Mouse (Mus musculus): ENCODE measurements around the gene B3gnt9. TPM values are rescaled to one million over a fixed set of nuclear protein-coding genes. Genes with fewer than 3 reads are reported as not detected.

The B3gnt9 gene
- polyA plus RNA-seq, 1 experiment from 2014 or later, result 5.6 TPM

DNA sequence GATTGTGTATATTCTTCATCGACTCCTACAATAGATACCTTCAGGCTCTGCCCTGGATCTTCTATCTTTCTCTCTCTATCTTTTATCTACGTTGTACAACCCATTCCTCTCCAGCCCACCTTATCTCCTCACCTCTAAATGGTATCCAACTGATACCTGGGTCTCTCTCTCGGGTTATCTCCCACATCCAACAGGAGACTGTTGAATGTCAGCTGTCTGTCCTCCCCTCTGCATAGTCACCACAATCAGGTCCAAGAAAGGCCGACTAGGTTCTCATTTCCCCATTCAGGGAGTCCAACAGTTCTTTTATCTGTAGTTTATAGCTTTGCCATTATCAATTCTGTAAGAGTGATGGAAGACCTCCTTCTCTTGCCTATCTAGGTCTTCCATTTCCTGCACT lies 27.3 kb upstream of the B3gnt9 start:
- no peak for DNase-seq (ENCODE audit: low spot score)

DNA sequence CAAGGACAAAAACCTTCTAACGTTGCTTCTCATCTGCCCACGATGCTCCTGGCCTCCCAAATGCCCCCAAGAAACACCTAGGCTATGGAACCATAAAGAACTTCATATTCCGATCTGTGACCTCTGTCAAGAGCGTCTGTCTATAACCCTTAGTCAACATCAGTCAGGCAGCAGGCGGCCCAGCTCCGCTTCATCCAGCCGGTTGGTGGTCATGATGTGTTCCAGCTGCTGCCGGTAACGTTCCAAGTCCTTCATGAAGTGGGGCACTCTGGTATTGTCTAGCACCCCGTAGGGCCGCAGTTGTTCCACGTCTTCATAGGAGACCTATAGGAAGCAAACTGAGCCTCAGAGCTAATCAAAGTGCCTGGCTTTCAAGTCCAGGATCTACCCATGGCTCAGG lies 26.9 kb upstream of the B3gnt9 start:
- no peak for DNase-seq (ENCODE audit: low spot score)

DNA sequence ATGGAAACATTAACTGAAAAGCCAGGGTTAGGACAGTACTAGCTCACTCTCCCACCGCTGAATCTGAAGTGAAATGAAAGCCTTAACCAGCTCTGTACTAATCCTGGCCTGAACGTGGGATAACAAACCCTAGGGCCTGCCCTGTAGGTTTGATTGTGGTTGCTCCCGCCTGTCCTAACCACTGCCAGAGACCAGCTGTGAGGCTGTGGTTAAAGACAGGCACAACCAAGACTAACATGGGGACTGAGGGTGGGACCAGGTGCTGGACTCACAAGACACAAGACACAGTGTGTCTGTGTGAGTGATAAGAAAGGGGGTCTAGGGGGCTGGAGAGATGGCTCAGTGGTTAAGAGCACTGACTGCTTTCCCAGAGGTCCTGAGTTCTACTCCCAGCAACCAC lies 25.6 kb upstream of the B3gnt9 start:
- no peak for DNase-seq (ENCODE audit: low spot score)

DNA sequence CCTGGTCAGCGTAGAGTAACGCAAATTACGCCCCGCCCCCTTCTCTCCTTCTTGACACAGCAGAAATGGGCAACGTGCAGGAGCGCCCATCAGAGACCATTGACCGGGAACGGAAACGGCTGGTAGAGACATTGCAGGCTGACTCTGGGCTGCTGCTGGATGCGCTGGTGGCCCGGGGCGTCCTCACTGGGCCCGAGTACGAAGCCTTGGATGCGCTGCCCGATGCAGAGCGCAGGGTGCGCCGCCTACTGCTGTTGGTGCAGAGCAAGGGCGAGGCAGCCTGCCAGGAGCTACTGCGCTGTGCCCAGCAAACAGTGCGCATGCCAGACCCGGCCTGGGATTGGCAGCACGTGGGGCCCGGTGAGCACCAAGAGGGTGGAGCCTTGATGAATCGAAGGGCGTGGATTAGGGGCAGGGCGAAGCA lies 24.0 kb upstream of the B3gnt9 start:
- no peak for DNase-seq (ENCODE audit: low spot score)

DNA sequence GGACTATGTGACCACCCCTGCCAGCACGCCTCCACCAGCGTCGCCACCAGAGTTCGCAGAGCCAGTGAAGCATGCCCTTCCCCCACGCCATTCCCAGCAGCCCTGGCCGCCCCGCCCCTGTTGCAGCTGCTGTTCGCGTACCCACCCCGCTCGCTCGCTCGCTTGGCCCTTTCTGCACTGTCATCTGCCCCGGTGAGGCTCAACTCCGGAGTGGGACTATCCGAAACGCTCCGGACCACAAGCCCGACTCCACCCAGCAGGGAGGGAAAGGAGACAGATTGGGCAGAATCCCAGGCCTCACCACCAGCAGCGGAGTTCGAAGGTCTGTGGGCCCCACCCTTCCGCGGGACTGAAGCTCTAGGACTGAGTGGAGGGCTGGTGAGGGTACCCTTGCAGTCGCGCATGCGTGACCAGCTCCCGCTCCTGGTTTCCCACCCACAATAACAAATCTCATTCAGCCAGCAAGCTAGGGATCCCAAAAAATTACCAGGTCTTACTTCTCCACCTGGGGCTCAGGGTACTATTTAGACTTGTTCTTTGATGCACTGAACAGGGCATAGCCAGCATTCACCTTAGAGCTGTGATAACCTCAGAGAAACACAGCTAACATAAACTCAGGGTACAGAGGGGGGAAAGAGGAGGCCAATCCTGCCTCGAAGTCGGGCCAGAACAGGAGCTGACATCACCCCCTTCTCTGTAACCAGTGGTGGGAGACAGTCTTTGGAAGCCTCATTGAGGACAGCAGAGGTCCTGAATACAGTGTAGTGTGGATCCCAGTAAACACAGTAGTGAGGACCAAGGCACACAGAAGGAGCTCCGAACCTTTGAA lies 21.6 kb upstream of the B3gnt9 start:
- DNase-seq (ENCODE audit: low spot score), result peak; percentile 32

DNA sequence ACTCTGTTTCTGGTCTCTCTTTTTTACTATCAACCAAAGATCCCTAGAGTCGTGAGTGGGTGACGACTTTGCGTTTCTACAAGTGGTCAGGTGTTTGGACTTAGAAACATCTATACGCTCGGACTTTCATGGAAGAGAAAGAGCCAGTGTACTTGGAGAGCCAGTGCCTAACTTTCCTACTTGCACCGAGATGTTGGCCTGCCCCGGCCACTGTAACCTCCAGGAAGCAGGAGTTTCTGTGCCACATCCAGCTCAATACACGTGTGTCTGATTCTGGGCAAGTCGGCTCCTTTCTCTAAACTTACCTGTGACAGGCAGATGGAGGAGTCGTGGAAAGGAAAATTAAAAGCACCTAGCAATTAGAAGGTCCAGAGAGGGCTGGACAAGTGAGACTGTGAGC lies 20.9 kb upstream of the B3gnt9 start, which contains the start of gene Nol3:
Nol3 (plus strand) TSS at position 301 of the 400 bp plus-strand sequence.
- DNase-seq (ENCODE audit: low spot score), result no peak

DNA sequence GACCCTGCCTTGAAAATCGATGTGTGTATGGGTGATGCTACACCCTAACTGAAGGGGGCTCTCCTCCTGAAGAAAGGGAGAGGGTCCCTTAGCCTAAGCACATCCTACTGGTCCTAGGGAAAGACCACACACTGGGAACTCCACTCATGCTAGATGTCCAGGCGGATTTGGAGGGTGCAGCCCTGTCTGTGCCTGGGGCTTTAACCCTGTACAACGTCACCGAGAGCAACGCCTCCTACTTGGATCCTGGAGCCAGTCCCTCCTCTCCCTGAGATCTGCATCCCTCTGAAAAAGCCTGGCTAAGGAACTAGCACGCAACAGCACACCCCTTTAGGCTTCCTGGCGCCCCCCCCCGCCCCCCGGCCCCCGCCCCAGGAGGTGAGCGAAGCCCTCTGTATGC lies 20.4 kb upstream of the B3gnt9 start:
- no peak for DNase-seq (ENCODE audit: low spot score)

DNA sequence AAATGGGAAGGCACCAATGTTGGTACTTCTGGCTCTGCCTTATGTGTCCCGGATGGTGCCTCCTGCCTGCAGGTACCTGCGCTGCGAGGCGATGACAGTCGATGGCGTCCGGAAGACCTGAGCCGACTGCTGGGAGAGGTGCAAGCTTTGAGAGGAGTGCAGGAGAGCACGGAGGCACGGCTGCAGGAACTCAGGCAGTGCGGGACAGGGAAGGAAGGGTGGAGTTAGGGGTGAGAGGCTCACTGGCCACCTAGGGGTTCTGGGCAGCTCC lies 15.9 kb upstream of the B3gnt9 start:
- no peak for DNase-seq (ENCODE audit: low spot score)

DNA sequence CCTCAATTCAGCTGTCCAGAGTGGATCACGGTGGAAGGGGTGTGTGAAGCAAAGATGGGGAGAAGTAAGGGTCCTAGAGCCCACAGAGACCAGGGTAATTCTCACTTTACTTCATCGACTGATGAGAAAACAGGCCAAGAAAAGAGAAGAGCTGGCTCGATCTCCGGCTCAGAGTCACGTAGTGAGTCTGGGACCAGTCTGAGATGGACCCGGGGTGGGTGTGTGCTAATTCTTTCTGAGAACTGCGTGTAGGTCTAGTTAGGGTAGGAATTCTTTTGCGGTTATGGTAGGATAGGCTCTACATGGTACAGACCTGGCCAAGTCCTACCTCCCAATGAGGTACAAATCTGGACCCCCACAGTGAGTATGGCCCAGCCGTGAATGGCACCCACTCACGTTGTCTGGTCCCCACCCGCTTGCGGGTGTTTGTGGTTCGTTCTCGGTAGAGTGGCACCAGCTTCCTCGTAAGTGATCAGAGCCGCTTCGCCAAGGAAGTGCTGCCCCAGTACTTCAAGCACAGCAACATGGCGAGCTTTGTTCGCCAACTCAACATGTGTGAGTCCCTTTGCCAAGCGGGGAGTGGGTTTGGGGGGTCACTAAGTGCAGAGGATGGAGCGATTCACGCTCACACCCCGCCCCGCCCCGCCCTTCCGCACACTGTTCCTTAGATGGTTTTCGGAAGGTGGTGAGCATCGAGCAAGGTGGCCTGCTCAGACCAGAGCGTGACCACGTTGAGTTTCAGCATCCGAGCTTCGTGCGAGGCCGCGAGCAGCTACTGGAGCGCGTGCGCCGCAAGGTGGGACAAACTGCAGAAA lies 15.4 kb upstream of the B3gnt9 start:
- no peak for DNase-seq (ENCODE audit: low spot score)

DNA sequence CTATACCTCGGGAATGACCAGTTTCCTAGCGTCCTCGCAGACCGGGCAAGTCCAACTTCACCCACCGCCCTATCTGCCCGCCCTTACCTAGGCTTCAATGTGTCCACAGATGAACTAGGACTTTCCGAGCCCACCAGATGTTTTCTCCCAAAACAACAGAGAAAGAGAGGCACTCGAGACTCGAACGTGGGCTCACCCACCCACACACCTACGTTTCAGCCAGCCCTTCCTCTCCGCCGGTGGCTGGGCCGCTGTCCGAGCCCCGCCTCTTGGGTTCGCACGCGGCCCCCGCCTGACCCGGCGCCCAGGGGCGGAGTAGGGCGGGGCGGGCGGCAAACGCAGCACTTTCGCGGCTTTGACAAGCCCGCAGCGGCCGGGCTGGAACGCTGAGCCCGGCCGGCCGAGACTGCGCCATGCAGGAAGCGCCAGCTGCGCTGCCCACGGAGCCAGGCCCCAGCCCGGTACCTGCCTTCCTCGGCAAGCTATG lies 14.6 kb upstream of the B3gnt9 start, which contains the start of gene Hsf4:
Hsf4 (plus strand) TSS at position 341 of the 487 bp plus-strand sequence.
- no peak for DNase-seq (ENCODE audit: low spot score)

DNA sequence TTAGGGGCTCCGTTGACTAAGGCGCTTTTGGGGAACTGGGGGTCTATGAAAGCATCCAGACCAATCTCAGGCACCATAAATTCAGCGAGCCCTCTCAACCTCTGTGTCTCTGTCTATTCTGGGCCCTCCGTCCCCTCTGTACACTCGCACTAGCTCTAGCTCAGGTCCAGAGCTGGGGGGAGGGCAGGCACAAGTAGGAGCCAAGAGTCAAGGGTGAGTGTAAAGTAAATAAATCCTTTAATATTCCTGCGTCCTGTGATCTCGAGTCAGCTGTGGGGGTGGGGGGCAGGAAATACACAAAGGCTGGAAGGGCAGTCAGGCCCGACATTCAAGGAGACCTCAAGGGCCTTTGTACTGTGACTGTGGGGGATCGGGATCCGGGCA lies 14.1 kb upstream of the B3gnt9 start:
- DNase-seq (ENCODE audit: low spot score), result no peak

DNA sequence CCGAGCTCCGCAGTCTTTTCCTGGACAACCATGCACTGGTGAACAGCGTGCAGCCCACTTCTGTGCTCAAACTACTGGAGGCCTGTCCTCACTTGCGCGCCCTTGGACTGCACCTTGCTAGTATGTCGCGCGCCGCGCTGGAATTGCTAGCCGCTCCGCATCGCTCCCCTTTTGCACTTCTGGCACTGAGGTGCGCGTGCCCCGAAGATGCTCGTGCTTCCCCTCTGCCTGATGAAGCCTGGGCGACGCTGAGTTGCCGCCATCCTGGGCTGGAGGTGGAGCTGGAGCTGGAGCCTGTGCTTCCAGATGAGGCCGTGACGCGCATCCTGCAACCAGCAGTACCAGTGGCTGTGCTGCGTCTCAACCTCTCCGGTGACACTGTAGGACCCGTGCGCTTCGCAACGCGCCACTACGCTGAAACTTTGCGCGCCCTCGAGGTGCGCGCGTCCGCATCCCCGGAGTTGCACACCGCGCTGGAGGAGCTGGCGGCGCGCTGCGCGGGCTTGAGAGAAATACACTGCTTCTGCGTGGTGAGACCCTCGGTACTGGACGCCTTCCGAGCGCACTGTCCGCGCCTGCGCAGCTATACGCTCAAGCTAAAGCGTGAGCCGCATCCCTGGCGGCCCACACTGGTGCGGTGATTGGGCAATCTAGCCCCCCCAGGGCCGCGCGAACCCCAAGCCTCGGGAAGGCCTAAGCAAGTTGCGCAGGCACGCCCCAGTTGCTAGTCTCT lies 13.6 kb upstream of the B3gnt9 start:
- no peak for DNase-seq (ENCODE audit: low spot score)

DNA sequence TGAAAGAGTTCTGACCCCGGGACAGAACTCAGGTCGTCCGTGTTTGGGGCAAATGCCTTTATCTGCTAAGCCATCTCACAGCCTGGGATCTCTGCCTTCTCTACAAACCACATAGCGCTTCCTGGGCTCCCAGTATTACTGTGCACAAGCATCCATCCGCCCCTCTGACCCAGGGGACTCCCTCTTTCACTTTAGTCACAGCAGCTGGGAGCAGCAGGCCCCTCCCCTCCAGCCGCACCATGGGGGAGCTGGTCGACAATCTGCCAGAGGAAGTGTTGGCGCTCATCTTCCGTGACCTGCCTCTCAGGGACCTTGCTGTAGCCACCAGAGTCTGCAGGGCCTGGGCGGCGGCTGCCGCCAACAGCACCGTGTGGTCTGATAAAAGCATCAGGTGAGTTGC lies 11.8 kb upstream of the B3gnt9 start:
- peak; percentile 41 for DNase-seq (ENCODE audit: low spot score)

DNA sequence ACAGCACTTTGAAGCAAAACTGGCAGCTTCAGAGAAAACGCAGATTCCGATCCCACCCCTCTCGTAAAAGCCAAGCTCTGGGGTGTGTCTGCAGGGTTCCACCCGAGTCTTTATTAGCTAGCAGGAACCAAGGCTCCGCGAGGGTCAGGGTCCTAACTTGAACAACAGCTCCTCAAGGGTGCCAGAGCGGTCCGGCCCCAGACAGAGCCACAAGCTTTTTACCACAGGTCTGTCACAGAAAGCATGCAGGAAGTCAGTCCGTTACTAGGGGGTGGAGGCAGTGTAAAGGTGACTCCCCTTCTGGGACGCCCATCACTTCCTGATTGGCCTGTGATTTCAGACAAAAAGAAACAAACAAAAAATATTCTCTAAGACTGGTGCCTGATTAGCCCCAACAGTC lies 10.2 kb upstream of the B3gnt9 start:
- peak; percentile 64 for DNase-seq (ENCODE audit: low spot score)

DNA sequence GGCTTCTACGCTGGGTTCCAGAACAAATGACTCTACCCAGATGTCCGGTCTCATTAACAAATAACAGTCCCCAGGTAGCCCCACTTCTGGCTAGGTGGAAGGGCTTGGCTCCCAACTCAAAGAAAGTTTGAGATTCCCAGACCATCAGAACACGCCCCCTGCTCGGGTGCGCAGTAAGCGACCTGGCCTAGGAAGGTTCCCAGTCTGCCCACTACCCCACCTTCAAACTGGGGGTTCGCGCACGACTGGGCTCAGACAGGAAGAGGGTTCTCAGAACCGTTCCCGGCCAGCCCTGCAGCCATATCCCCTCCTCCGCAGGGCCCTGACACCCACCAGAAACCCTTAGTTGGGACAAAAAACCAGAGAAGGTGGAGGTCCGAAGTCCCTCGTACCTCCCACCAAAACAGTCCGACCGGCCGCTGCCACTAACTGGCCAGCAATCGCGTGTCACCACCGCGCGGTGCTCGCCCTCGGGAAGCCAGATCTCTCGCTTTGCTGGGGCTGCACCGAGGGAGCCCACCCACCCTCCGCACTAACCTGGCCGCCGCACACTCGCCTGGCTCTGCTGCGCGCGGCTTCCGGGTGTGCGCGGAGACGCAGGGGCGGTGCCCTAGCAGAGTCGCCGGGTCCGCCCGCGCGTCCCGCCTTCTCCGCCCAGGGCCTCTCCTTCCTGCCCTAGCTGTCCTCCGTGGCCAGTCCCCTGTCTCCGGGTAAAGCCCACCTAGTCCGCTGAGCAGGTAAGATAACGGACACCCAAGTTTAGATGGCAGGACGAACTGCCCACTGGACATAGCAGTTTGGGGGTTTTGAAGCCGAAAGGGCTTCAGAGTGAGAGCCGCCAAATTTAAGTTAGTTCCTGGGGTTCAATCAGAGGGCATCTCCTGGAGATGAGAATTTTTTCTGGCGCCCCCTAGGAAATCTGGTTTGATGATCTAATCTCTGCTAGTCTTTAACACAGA lies 9.3 kb upstream of the B3gnt9 start, which contains the start of the genes Tradd and Fbxl8:
Tradd (minus strand) TSS at position 586 of the 959 bp plus-strand sequence.
Fbxl8 (plus strand) TSS at position 625 of the 959 bp plus-strand sequence.
- peak; percentile 74 for DNase-seq (ENCODE audit: low spot score)

DNA sequence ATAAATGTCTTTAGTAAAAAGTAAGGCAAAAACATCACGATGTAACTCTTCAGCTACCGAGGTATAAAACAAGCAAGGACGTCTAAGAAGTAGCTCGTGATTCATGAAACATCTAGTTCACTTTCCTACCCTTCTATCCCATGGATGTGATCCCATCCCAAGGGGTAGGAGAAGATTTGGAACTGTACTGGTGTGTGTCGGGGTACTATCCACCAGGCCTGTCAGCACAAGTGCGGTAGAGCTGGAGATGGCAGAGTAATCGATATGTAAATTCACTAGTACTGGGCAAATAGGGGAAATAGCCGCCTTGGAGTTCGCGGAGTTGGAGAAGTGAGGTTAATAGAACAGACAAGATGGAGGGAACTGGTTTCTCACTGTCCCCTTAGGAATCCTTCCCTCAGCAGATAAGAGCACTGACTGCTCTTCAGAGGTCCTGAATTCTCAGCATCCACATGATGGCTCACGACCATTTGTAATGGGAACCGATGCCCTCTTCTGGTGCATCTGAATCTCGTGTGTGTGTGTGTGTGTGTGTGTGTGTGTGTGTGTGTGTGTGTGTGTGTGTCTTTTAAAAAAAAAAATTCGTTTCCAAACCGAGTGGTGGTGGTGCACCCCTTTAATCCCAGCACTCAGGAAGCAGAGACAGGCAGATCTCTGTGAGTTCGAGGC lies 8.4 kb upstream of the B3gnt9 start:
- no peak for DNase-seq (ENCODE audit: low spot score)

DNA sequence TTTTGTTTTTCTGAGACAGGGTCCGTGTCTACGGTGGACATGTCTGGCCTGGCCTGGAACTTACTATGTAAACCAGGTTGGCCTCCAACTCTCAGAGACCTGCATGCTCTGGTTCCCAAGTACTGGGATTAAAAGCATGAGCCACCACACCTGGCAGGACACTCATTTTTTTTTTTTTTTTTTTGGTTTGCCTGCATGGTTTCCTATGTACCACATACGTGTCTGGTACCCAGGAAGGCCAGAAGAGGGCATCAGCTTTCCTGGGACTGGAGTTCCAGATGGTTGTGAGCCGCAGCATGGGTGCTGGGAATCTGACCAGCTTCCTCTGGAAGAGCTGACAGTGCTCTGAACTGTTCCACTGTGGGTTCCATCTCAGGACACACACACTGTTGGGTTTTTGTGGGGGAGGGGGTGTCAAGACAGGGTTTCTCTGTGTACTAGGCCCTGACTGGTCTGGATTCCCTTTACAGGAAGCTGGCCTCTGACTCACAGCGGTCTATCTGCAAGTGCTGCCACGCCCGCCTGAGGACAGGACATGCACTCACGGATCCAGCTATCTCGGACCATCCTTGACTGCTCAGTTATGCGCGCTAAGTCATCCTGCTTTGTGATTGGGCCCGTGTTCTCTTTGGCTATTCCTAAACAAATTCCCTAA lies 6.5 kb upstream of the B3gnt9 start:
- no peak for DNase-seq (ENCODE audit: low spot score)

DNA sequence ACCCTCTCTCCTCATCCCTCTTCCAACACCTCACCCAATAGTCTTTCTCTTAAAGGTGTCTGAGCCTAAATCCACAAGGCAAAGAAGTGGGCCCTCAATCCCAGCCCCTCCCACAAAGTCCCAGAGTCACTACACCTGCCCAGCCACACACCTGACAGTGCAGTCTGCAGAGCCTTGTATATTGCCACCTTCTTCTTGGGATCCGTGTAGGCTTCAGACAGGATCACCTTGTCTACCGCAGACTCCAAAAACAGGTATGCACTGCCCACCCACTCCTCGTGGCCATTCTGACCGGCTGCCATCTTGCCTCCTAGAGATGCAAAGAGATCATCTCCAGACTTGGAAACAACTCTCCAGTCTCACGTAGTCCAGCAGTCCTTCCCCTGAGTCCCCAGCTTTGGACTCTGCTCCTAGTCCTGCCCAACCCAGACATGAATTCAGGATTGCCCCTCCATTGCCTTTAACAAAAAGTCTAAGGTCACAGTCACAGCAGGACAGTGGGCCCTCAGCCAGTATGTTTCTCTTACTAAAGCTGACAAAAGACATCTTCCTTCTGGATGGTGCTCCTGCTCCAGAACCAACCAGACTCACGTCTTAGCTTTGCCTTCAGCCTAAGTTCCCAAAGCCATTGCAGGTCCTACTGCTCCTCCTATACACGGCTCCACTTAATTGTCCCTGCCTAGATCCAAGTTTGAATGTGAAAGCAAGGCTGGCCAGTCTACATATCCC lies 5.6 kb upstream of the B3gnt9 start:
- no peak for DNase-seq (ENCODE audit: low spot score)

Measured in thymus, postnatal 0 days (tissue).